Mouse (Mus musculus) neural tube, embryonic 14.5 days (tissue): ENCODE results near the gene Cdkl3. TPM values are rescaled to one million over a fixed set of nuclear protein-coding genes. Genes with fewer than 3 reads are reported as not detected.

Source experiments
- ATAC-seq: fragments of 200-750 bp; cut with Nextera tagmentation; 2 replicates; pipeline ENCODE4 v1.8.0; 2017; ENCODE audit warnings: low read depth, mild to moderate bottlenecking, moderate TSS enrichment, moderate library complexity
- H3K27ac ChIP-seq: fragments of 300-500 bp; sonication (generic); 2 replicates; pipeline ENCODE4 v1.5.1; 2014; ENCODE audit warnings: low read depth, mild to moderate bottlenecking, control low read depth, low read length, moderate library complexity, mixed read lengths
- H3K27me3 ChIP-seq: fragments of 300-500 bp; sonication (generic); 2 replicates; pipeline ENCODE4 v1.6.1; 2014; ENCODE audit warnings: low read length; ENCODE audit not compliant: control insufficient read depth, insufficient read depth
- H3K36me3 ChIP-seq: fragments of 300-500 bp; sonication (generic); 2 replicates; pipeline ENCODE4 v1.6.1; 2014; ENCODE audit warnings: low read length, mixed read lengths; ENCODE audit not compliant: control insufficient read depth, insufficient read depth
- H3K4me1 ChIP-seq: fragments of 300-500 bp; sonication (generic); 2 replicates; pipeline ENCODE4 v1.6.1; 2014; ENCODE audit warnings: low read length; ENCODE audit not compliant: control insufficient read depth, insufficient read depth
- H3K4me2 ChIP-seq: fragments of 300-500 bp; sonication (generic); 2 replicates; pipeline ENCODE4 v1.6.1; 2014; ENCODE audit warnings: mild to moderate bottlenecking, low read depth, low read length, control low read depth
- H3K4me3 ChIP-seq: fragments of 300-500 bp; sonication (generic); 2 replicates; pipeline ENCODE4 v1.5.1; 2014; ENCODE audit warnings: low read depth, low read length, control low read depth, mixed read lengths
- H3K9ac ChIP-seq: fragments of 300-500 bp; sonication (generic); replicated peaks from 2 replicates; pipeline ENCODE4 v1.6.1; 2014; ENCODE audit warnings: low read depth, mild to moderate bottlenecking, control low read depth, low read length, mixed read lengths
- H3K9me3 ChIP-seq: fragments of 300-500 bp; sonication (generic); 2 replicates; pipeline ENCODE4 v1.6.1; 2016; ENCODE audit warnings: low read length; ENCODE audit not compliant: control insufficient read depth
- WGBS: fragments of 180-500 bp; shearing (Covaris S2); extraction: QIAGEN DNeasy Blood & Tissue Kit; methylation state at CpG from one replicate; pipeline ENCODE4 v1.1.7; 2014; 5-methylcytosine and 5-hydroxymethylcytosine counted together
- polyA plus RNA-seq: library from polyadenylated mRNA; unstranded; fragments of >200 nt; fragmentation: Nextera tagmentation; extraction: Ambion mirVana; gene quantifications from 2 replicates; pipeline ENCODE4 v1.2.1, GENCODE M21; 2014

The Cdkl3 gene
- polyA plus RNA-seq, 1 experiment from 2014 or later: 29.5 TPM

GRCm38 (mm10) chr11:52002842-52003504, 1.0 kb upstream of the Cdkl3 start:
- Histone ChIP-seq H3K27me3 (no peaks in the 10 kb centered on the region), H3K9ac (no peak overlapping the region), H3K4me1 (peaks cover 25% of the 10 kb centered on the region), H3K36me3 (no peaks in the 10 kb centered on the region), H3K4me3 (peak overlapping the region; percentile 60), H3K4me2 (peak overlapping the region; percentile 78), H3K9me3 (no peaks in the 10 kb centered on the region), H3K27ac (peak overlapping the region; percentile 84)
- WGBS: 83% methylated on average over 13 of the region's 13 CpGs
- no peak for ATAC-seq

GRCm38 (mm10) chr11:52003505-52003771, 583 bp upstream of the Cdkl3 start:
- 22% methylated on average over 4 of the region's 4 CpGs for WGBS
- peak overlapping the region; percentile 60 for H3K4me3 ChIP-seq
- H3K4me2 ChIP-seq: peak overlapping the region; percentile 78
- ATAC-seq: no peak
- peak overlapping the region; percentile 69 for H3K9ac ChIP-seq
- no peaks in the 10 kb centered on the region for H3K36me3 ChIP-seq
- H3K9me3 ChIP-seq: no peaks in the 10 kb centered on the region
- no peaks in the 10 kb centered on the region for H3K27me3 ChIP-seq
- peaks cover 24% of the 10 kb centered on the region for H3K4me1 ChIP-seq
- peak overlapping the region; percentile 84 for H3K27ac ChIP-seq

GRCm38 (mm10) chr11:52005586-52005985, 1.6 kb downstream of the Cdkl3 start:
- no peak overlapping the region for H3K4me3 ChIP-seq
- no peaks in the 10 kb centered on the region for H3K27me3 ChIP-seq
- no peaks in the 10 kb centered on the region for H3K36me3 ChIP-seq
- H3K9ac ChIP-seq: peak overlapping the region; percentile 32; the same call in 1 of the 2 replicates
- H3K4me1 ChIP-seq: peaks cover 16% of the 10 kb centered on the region
- H3K27ac ChIP-seq: no peak overlapping the region
- no peak for ATAC-seq
- H3K9me3 ChIP-seq: no peaks in the 10 kb centered on the region
- WGBS: 55% methylated on average over 2 of the region's 2 CpGs
- peak overlapping the region; percentile 16; the same call in 1 of the 2 replicates for H3K4me2 ChIP-seq

- no peaks in the 10 kb centered on the region for H3K27me3 ChIP-seq
- no peak for ATAC-seq
- H3K4me3 ChIP-seq: no peak overlapping the region
- H3K9me3 ChIP-seq: no peaks in the 10 kb centered on the region
- 92% methylated on average over 11 of the region's 11 CpGs for WGBS
- H3K4me2 ChIP-seq: no peak overlapping the region
- H3K36me3 ChIP-seq: no peaks in the 10 kb centered on the region
- H3K9ac ChIP-seq: no peak overlapping the region
- no peak overlapping the region for H3K27ac ChIP-seq
- H3K4me1 ChIP-seq: no peaks in the 10 kb centered on the region
These were observed 7.0 kb downstream of the Cdkl3 start for GRCm38 (mm10) chr11:52011011-52011410.

DNA sequence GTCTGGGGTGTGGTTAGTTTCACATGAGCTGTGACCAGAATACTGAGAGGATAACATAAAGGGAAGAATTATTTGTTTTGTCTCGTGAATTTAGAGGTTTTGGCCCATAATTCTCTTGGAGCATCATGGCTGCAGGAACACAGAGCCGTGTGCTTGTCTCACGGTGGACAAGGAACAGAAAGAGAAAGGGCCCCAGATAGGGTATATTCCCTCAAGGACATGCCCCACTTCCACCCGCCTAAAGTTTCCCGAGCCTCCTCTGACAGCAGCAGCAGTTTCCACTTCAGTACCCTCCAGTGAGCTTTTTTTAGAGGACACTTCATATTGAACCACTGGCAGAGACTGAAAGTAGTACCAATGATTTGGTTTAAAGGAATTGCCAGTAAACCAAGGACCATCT, 7.5 kb downstream of the Cdkl3 start:
- Histone ChIP-seq H3K9ac (no peak overlapping the region), H3K4me1 (no peaks in the 10 kb centered on the region), H3K4me2 (no peak overlapping the region), H3K36me3 (no peaks in the 10 kb centered on the region), H3K9me3 (no peaks in the 10 kb centered on the region), H3K27ac (no peak overlapping the region), H3K4me3 (no peak overlapping the region), H3K27me3 (no peaks in the 10 kb centered on the region)
- WGBS: 75% methylated on average over 5 of the region's 5 CpGs
- no peak for ATAC-seq

DNA sequence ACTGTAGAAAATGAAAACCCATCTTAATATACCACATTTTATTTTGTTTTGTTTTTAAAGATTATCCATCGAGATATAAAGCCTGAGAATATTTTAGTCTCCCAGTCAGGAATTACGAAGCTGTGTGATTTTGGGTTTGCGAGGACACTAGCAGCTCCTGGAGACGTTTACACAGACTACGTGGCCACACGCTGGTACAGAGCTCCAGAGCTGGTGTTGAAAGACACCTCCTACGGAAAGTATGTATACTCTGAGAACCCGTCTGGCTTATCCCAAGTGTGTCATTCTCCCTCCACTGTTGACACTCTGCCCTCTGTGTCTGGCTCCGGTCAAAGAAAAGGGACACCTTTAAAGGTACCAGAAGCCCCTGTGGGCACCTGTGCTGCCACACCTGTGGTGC, 14.2 kb downstream of the Cdkl3 start:
- H3K4me3 ChIP-seq: no peak overlapping the region
- H3K27ac ChIP-seq: no peak overlapping the region
- 87% methylated on average over 9 of the region's 9 CpGs for WGBS
- H3K4me2 ChIP-seq: no peak overlapping the region
- ATAC-seq: no peak
- H3K9me3 ChIP-seq: no peaks in the 10 kb centered on the region
- H3K36me3 ChIP-seq: 0 out of 2 replicates have a peak, but pooled peaks cover 4% of the 10 kb centered on the region
- no peaks in the 10 kb centered on the region for H3K27me3 ChIP-seq
- no peaks in the 10 kb centered on the region for H3K4me1 ChIP-seq
- H3K9ac ChIP-seq: no peak overlapping the region

GRCm38 (mm10) chr11:52032356-52032755, 28.3 kb downstream of the Cdkl3 start:
- H3K9ac ChIP-seq: no peak overlapping the region
- H3K4me2 ChIP-seq: no peak overlapping the region
- H3K27ac ChIP-seq: no peak overlapping the region
- 61% methylated on average over 8 of the region's 8 CpGs for WGBS
- no peaks in the 10 kb centered on the region for H3K4me1 ChIP-seq
- H3K9me3 ChIP-seq: no peaks in the 10 kb centered on the region
- no peak overlapping the region for H3K4me3 ChIP-seq
- H3K27me3 ChIP-seq: no peaks in the 10 kb centered on the region
- no peaks in the 10 kb centered on the region for H3K36me3 ChIP-seq
- ATAC-seq: no peak

- ATAC-seq: no peak
- H3K9me3 ChIP-seq: no peaks in the 10 kb centered on the region
- H3K4me3 ChIP-seq: no peak overlapping the region
- no peaks in the 10 kb centered on the region for H3K27me3 ChIP-seq
- no peak overlapping the region for H3K4me2 ChIP-seq
- H3K4me1 ChIP-seq: no peaks in the 10 kb centered on the region
- 93% methylated on average over 1 of the region's 1 CpGs for WGBS
- H3K27ac ChIP-seq: no peak overlapping the region
- no peak overlapping the region for H3K9ac ChIP-seq
- no peaks in the 10 kb centered on the region for H3K36me3 ChIP-seq
These were observed 29.9 kb downstream of the Cdkl3 start for GRCm38 (mm10) chr11:52033953-52034352.

GRCm38 (mm10) chr11:52035905-52036304, 31.9 kb downstream of the Cdkl3 start:
- 86% methylated on average over 3 of the region's 3 CpGs for WGBS
- Histone ChIP-seq H3K4me1 (no peaks in the 10 kb centered on the region), H3K4me2 (no peak overlapping the region), H3K9ac (no peak overlapping the region), H3K27ac (no peak overlapping the region), H3K36me3 (no peaks in the 10 kb centered on the region), H3K27me3 (no peaks in the 10 kb centered on the region), H3K9me3 (no peaks in the 10 kb centered on the region), H3K4me3 (no peak overlapping the region)
- ATAC-seq: no peak
